Mouse (Mus musculus) myocyte (in vitro differentiated cells): ENCODE data around the gene Antxr1. TPM values are rescaled to one million over a fixed set of nuclear protein-coding genes. Genes with fewer than 3 reads are reported as not detected.
A peak's percentile ranks its signal among the peaks of the same experiment; 100 is the strongest.

ENCODE experiments used
- H3K27me3 ChIP-seq: one replicate; pipeline ENCODE4 v1.6.1; 2011; ENCODE audit not compliant: control insufficient read depth, insufficient read depth, insufficient read length
- H3K36me3 ChIP-seq: one replicate; pipeline ENCODE4 v1.6.1; 2011; ENCODE audit not compliant: control insufficient read depth, insufficient read depth
- H3K4me2 ChIP-seq: one replicate; pipeline ENCODE4 v1.6.1; 2011; ENCODE audit warnings: low read depth, control low read depth
- H3K4me3 ChIP-seq: one replicate; pipeline ENCODE4 v1.5.1; 2011; ENCODE audit warnings: mild to moderate bottlenecking, control low read depth, moderate library complexity
- H3K79me2 ChIP-seq: one replicate; pipeline ENCODE4 v1.6.1; 2011; ENCODE audit not compliant: control insufficient read depth, insufficient read depth
- H3ac ChIP-seq: one replicate; pipeline ENCODE4 v1.6.1; 2011; ENCODE audit not compliant: control insufficient read depth, insufficient read length
- CEBPB ChIP-seq: IDR thresholded peaks from 2 replicates; pipeline ENCODE4 v1.6.1; 2011; ENCODE audit warnings: mild to moderate bottlenecking, moderate library complexity; ENCODE audit not compliant: poor library complexity, insufficient read depth, severe bottlenecking
- E2F4 ChIP-seq: IDR thresholded peaks from one replicate; pipeline ENCODE4 v1.6.1; 2011; ENCODE audit warnings: mild to moderate bottlenecking, control low read depth, moderate library complexity; ENCODE audit not compliant: insufficient read depth
- MAX ChIP-seq: IDR thresholded peaks from one replicate; pipeline ENCODE4 v1.6.1; 2011; ENCODE audit warnings: low read depth, mild to moderate bottlenecking, control low read depth
- MYOD1 ChIP-seq, 3 experiments: IDR thresholded peaks; one replicate each; pipeline ENCODE4 v1.6.1; 2011; ENCODE audit warnings: control low read depth in 2 of 3, low read depth in 2 of 3, mild to moderate bottlenecking in 2 of 3, moderate library complexity in 1 of 3; ENCODE audit not compliant: insufficient read length in 2 of 3, control insufficient read depth in 1 of 3
- MYOG ChIP-seq, 3 experiments: IDR thresholded peaks; one replicate each; pipeline ENCODE4 v1.6.1; 2011; ENCODE audit warnings: control low read depth in 2 of 3, low read depth in 2 of 3, mild to moderate bottlenecking in 2 of 3; ENCODE audit not compliant: insufficient read length in 2 of 3, control insufficient read depth in 1 of 3, insufficient read depth in 1 of 3
- POLR2A ChIP-seq: IDR thresholded peaks from one replicate; pipeline ENCODE4 v1.6.1; 2011; ENCODE audit warnings: low read depth, mild to moderate bottlenecking, control low read depth, moderate library complexity; ENCODE audit not compliant: insufficient read length
- POLR2AphosphoS2 ChIP-seq: IDR thresholded peaks from one replicate; pipeline ENCODE4 v1.6.1; 2011; ENCODE audit warnings: low read depth, control low read depth; ENCODE audit not compliant: insufficient read length
- REST ChIP-seq: IDR thresholded peaks from one replicate; pipeline ENCODE4 v1.6.1; 2011; ENCODE audit warnings: mild to moderate bottlenecking, control low read depth, moderate library complexity; ENCODE audit not compliant: insufficient read depth, insufficient read length
- SRF ChIP-seq: IDR thresholded peaks from one replicate; pipeline ENCODE4 v1.6.1; 2011; ENCODE audit warnings: low read depth; ENCODE audit not compliant: control insufficient read depth, insufficient read length
- TCF12 ChIP-seq: IDR thresholded peaks from one replicate; pipeline ENCODE4 v1.6.1; 2011; ENCODE audit warnings: mild to moderate bottlenecking, control low read depth; ENCODE audit not compliant: poor library complexity, insufficient read depth, severe bottlenecking
- TCF3 ChIP-seq: IDR thresholded peaks from one replicate; pipeline ENCODE4 v1.6.1; 2011; ENCODE audit warnings: low read depth, control low read depth; ENCODE audit not compliant: insufficient read length
- USF1 ChIP-seq: IDR thresholded peaks from one replicate; pipeline ENCODE4 v1.6.1; 2011; ENCODE audit warnings: low read depth, mild to moderate bottlenecking, control low read depth, moderate library complexity
- polyA plus RNA-seq: library from polyadenylated mRNA; unstranded; fragments of >200 nt; fragmentation: generic; extraction: Trizol; gene quantifications from one replicate; pipeline ENCODE4 v1.2.1, GENCODE M21; 2012; ENCODE audit warnings: missing spikeins

Gene Antxr1
- polyA plus RNA-seq, 1 experiment: 8.6 TPM

DNA sequence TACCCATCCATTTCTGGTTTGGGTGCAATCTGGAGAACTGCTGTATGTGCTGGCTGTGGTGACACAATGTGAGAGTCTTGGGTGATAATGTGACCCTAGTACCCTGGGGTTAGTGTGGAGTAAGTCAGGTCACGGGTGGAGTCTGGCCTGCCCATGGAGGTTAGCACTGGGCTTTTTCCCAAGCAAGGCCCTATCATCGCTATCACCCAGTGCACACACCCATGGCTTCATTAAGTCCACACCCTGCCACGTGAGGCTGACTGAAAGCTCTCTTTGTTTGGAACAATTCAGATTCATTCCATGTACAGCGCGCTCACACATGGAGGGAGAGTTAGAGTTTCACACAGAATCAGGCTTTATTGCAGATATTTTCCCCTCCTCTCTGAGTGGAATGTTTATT lies 18.8 kb upstream of the Antxr1 start:
- Histone ChIP-seq H3K79me2 (no peaks in the 10 kb centered on the region), H3K36me3 (no peaks in the 10 kb centered on the region), H3K4me3 (no peak overlapping the region), H3K4me2 (no peak overlapping the region), H3ac (no peak overlapping the region), H3K27me3 (no peaks in the 10 kb centered on the region)
- no peak for TF ChIP-seq MYOG (IDR thresholded peaks at IDR 0.05; ENCODE audit: control insufficient read depth in 1 of 3, insufficient read depth in 1 of 3, insufficient read length in 2 of 3, low read depth in 2 of 3)
- TF ChIP-seq POLR2AphosphoS2: no peak
- no peak for TF ChIP-seq USF1
- no peak for TF ChIP-seq E2F4
- no peak for TF ChIP-seq MYOD1 (IDR thresholded peaks at IDR 0.05; ENCODE audit: control insufficient read depth in 1 of 3, insufficient read length in 2 of 3, low read depth in 2 of 3)
- TF ChIP-seq CEBPB: no peak
- TF ChIP-seq TCF12: no peak
- no peak for TF ChIP-seq POLR2A
- TF ChIP-seq REST: no peak
- TF ChIP-seq MAX: no peak
- TF ChIP-seq SRF: no peak
- TF ChIP-seq TCF3: no peak

DNA sequence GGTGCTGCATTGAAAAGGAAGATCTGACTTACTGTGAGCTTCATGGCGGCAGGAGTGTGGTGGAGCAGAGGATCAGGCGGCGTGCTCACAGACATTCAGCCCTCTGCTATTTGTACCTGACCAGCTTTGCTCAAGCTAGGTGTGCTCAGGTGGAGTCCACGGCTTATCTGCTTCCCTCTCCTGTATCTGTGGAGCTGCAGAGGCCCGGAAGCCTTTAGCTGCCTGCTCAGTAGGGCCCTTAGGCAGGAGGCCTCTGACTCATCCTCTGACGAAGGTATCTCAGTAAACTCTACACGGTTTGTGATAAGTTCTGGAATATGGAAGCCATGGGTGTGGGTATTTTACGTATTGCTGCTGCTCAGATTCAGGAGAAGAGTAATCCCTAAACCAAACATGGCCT lies 15.2 kb upstream of the Antxr1 start, which contains the start of gene Gkn1:
Gkn1 (minus strand) TSS at position 114 of the 400 bp plus-strand sequence.
- no peaks in the 10 kb centered on the region for H3K79me2 ChIP-seq
- H3K4me2 ChIP-seq: no peak within 1 kb of the TSS
- TF ChIP-seq MYOG (IDR thresholded peaks at IDR 0.05; ENCODE audit: control insufficient read depth in 1 of 3, insufficient read depth in 1 of 3, insufficient read length in 2 of 3, low read depth in 2 of 3): no peak
- no peak for TF ChIP-seq POLR2A
- no peak for TF ChIP-seq E2F4
- TF ChIP-seq CEBPB: no peak
- no peak for TF ChIP-seq TCF12
- TF ChIP-seq SRF: no peak
- no peak for TF ChIP-seq POLR2AphosphoS2
- no peak for TF ChIP-seq REST
- TF ChIP-seq TCF3: no peak
- no peak for TF ChIP-seq MYOD1 (IDR thresholded peaks at IDR 0.05; ENCODE audit: control insufficient read depth in 1 of 3, insufficient read length in 2 of 3, low read depth in 2 of 3)
- no peak for TF ChIP-seq MAX
- TF ChIP-seq USF1: no peak
- H3K4me3 ChIP-seq: no peak within 1 kb of the TSS
- peaks cover 10% of the 10 kb centered on the region for H3K27me3 ChIP-seq
- no peak within 1 kb of the TSS for H3ac ChIP-seq
- H3K36me3 ChIP-seq: no peaks in the 10 kb centered on the region

- H3K4me2 ChIP-seq: no peak overlapping the region
- peak overlapping the region; percentile 50 for H3K4me3 ChIP-seq
- H3ac ChIP-seq: peak overlapping the region; percentile 35
These were observed 294 bp upstream of the Antxr1 start for GRCm38 (mm10) chr6:87335935-87336295.

GRCm38 (mm10) chr6:87334361-87335090 lies 1.1 kb downstream of the Antxr1 start:
- Histone ChIP-seq H3ac (peak overlapping the region; percentile 35), H3K4me2 (peak overlapping the region; percentile 91), H3K27me3 (peaks cover 5% of the 10 kb centered on the region), H3K4me3 (peak overlapping the region; percentile 50), H3K36me3 (no peaks in the 10 kb centered on the region), H3K79me2 (peaks cover 8% of the 10 kb centered on the region)
- no peak for TF ChIP-seq E2F4
- no peak for TF ChIP-seq TCF3
- no peak for TF ChIP-seq USF1
- no peak for TF ChIP-seq POLR2AphosphoS2
- no peak for TF ChIP-seq MAX
- TF ChIP-seq REST: no peak
- no peak for TF ChIP-seq MYOG (IDR thresholded peaks at IDR 0.05; ENCODE audit: control insufficient read depth in 1 of 3, insufficient read depth in 1 of 3, insufficient read length in 2 of 3, low read depth in 2 of 3)
- TF ChIP-seq SRF: no peak
- TF ChIP-seq CEBPB: no peak
- no peak for TF ChIP-seq MYOD1 (IDR thresholded peaks at IDR 0.05; ENCODE audit: control insufficient read depth in 1 of 3, insufficient read length in 2 of 3, low read depth in 2 of 3)
- no peak for TF ChIP-seq POLR2A
- no peak for TF ChIP-seq TCF12

More at GRCm38 (mm10) chr6:87335935-87336295, 294 bp upstream of the Antxr1 start:
- Histone ChIP-seq H3K79me2 (peaks cover 8% of the 10 kb centered on the region), H3K27me3 (peaks cover 5% of the 10 kb centered on the region), H3K36me3 (no peaks in the 10 kb centered on the region)
- no peak for TF ChIP-seq USF1
- no peak for TF ChIP-seq POLR2A
- TF ChIP-seq MYOG (IDR thresholded peaks at IDR 0.05; ENCODE audit: control insufficient read depth in 1 of 3, insufficient read depth in 1 of 3, insufficient read length in 2 of 3, low read depth in 2 of 3): no peak
- no peak for TF ChIP-seq TCF12
- TF ChIP-seq MYOD1 (IDR thresholded peaks at IDR 0.05; ENCODE audit: control insufficient read depth in 1 of 3, insufficient read length in 2 of 3, low read depth in 2 of 3): no peak
- TF ChIP-seq E2F4: no peak
- no peak for TF ChIP-seq CEBPB
- TF ChIP-seq POLR2AphosphoS2: no peak
- TF ChIP-seq TCF3: no peak
- no peak for TF ChIP-seq REST
